ENCODE assay signal across 13 mouse cellular contexts in genomic region chr1:182500843-182501242, GRCm38 (mm10). TPM values are rescaled to one million over a fixed set of nuclear protein-coding genes. Genes with fewer than 3 reads are reported as not detected.
DNase-seq lines count a peak whose midpoint lies in the region; ATAC-seq lines count a peak whose summit lies in the region.
"Had no signal": no experiment of that assay in that cellular context is flagged by ENCODE, and none has a peak within 500 bp of the region (broad histone marks: within the 10 kb centered on the region; RNA-seq: fewer than 3 reads in every experiment).

No protein-coding gene starts in this region.

- no peaks in the 10 kb centered on the region for H3K9me3 ChIP-seq in heart, embryonic 14.5 days (ENCODE audit: control insufficient read depth, low read length)
- no peaks in the 10 kb centered on the region for H3K9me3 ChIP-seq in limb, embryonic 15.5 days
- H3K9me3 ChIP-seq in limb, embryonic 10.5 days (replicated peaks) = no peaks in the 10 kb centered on the region
- H3K9me3 ChIP-seq: embryonic facial prominence, embryonic 13.5 days had no signal

- H3K4me1 ChIP-seq in heart, embryonic 14.5 days (ENCODE audit: control insufficient read depth in 2 of 2, insufficient read depth in 2 of 2, low read length in 2 of 2) = peaks cover 61 to 86% of the 10 kb centered on the region in 2 experiments
- peaks cover 72% of the 10 kb centered on the region for H3K4me1 ChIP-seq in limb, embryonic 15.5 days
- peaks cover 31% of the 10 kb centered on the region for H3K4me1 ChIP-seq in limb, embryonic 10.5 days

- intact Hi-C loops in left cerebral cortex, postnatal 14 days (cut with DNase I) = no loop called here

- H3K36me3 ChIP-seq in heart, embryonic 14.5 days (ENCODE audit: control insufficient read depth, insufficient read depth, low read length) = peaks cover 14% of the 10 kb centered on the region; the same call in 1 of the 2 replicates
- H3K36me3 ChIP-seq in limb, embryonic 15.5 days = peaks cover 29% of the 10 kb centered on the region
- peaks cover 49% of the 10 kb centered on the region for H3K36me3 ChIP-seq in limb, embryonic 10.5 days

- H3K9ac ChIP-seq in heart, embryonic 14.5 days (ENCODE audit: low read length) = no peak overlapping the region
- H3K9ac ChIP-seq in limb, embryonic 15.5 days = no peak overlapping the region
- H3K9ac ChIP-seq: embryonic facial prominence, embryonic 13.5 days had no signal

- 79% methylated on average over 4 of the region's 4 CpGs for WGBS in heart, embryonic 14.5 days
- WGBS in limb, embryonic 15.5 days = 84% methylated on average over 4 of the region's 4 CpGs
- 82% methylated on average over 4 of the region's 4 CpGs for WGBS in limb, embryonic 10.5 days

- H3K27ac ChIP-seq in heart, embryonic 14.5 days (replicated peaks in 1 of 2; ENCODE audit: control insufficient read depth in 1 of 2, insufficient read depth in 1 of 2, low read depth in 2 of 2, low read length in 2 of 2) = peak overlapping the region; percentile 69 to 85; a peak in 3 of 4 replicates
- peak overlapping the region; percentile 66; the same call in 1 of the 2 replicates for H3K27ac ChIP-seq in limb, embryonic 15.5 days
- H3K27ac ChIP-seq in limb, embryonic 10.5 days = no peak overlapping the region
- H3K27ac ChIP-seq: embryonic facial prominence, embryonic 13.5 days; macrophage had no signal

- no peak for ATAC-seq in heart, embryonic 14.5 days (ENCODE audit: insufficient number of reproducible peaks, insufficient read depth, low FRiP score, low read depth)
- no peak for ATAC-seq in limb, embryonic 15.5 days (ENCODE audit: insufficient number of reproducible peaks, low FRiP score, low TSS enrichment, low read depth)
- ATAC-seq in CD4-positive, CD25-positive, alpha-beta regulatory T cell, adult 4 months = peak; percentile 27
- ATAC-seq: forebrain, embryonic 16.5 days had no signal

- DNase-seq in heart, adult 18-20 months = no peak
- DNase-seq in limb, embryonic 10.5 days (ENCODE audit: low spot score) = no peak
- DNase-seq in ZHBTc4 (ENCODE audit: low read depth, low spot score) = peak; percentile 57
- no peak for DNase-seq in left cerebral cortex, postnatal 14 days (ENCODE audit: low spot score in 2 of 2)
- no peak for DNase-seq in natural killer cell, adult 2 months (ENCODE audit: low spot score in 2 of 2)
- DNase-seq: cerebellum, postnatal 10 days; thymus, postnatal 36 days had no signal

- H3K4me2 ChIP-seq in heart, embryonic 14.5 days (ENCODE audit: low read length) = no peak overlapping the region
- H3K4me2 ChIP-seq in limb, embryonic 15.5 days = no peak overlapping the region
- H3K4me2 ChIP-seq: embryonic facial prominence, embryonic 13.5 days had no signal

- no peaks in the 10 kb centered on the region for H3K27me3 ChIP-seq in heart, embryonic 14.5 days (ENCODE audit: control insufficient read depth, insufficient read depth, low read length)
- H3K27me3 ChIP-seq in limb, embryonic 15.5 days = no peaks in the 10 kb centered on the region
- no peaks in the 10 kb centered on the region for H3K27me3 ChIP-seq in limb, embryonic 10.5 days (ENCODE audit: low read depth, poor library complexity, severe bottlenecking)
- H3K27me3 ChIP-seq: embryonic facial prominence, embryonic 13.5 days had no signal

- no peak overlapping the region for H3K4me3 ChIP-seq in heart, embryonic 14.5 days (ENCODE audit: control insufficient read depth in 1 of 2, insufficient read depth in 1 of 2, low read depth in 1 of 2, low read length in 2 of 2)
- no peak overlapping the region for H3K4me3 ChIP-seq in limb, embryonic 15.5 days
- H3K4me3 ChIP-seq in limb, embryonic 10.5 days = no peak overlapping the region
- H3K4me3 ChIP-seq: embryonic facial prominence, embryonic 13.5 days had no signal

RNA-seq across cellular contexts. Expression of gene Capn2, which starts 16.6 kb away (rescaled TPM):
- 71.2 and 76.6 TPM in 2 replicates for polyA plus RNA-seq in heart, embryonic 14.5 days (2014; fragmentation: Nextera tagmentation; extraction: Ambion mirVana)
- 10 to 100 TPM; 67.5 to 68.4 TPM for total RNA-seq in heart, adult 18-20 months (2021)
- polyA plus RNA-seq in limb, embryonic 15.5 days (2015; fragmentation: Nextera tagmentation; extraction: Ambion mirVana) = 150 and 151 TPM in 2 replicates
- polyA plus RNA-seq in limb, embryonic 10.5 days (2016; fragmentation: Nextera tagmentation; extraction: Ambion mirVana) = 65.2 and 86.5 TPM in 2 replicates
- polyA plus RNA-seq in CD4-positive, CD25-positive, alpha-beta regulatory T cell, adult 4 months (2017; shearing (Covaris generic)) = 10 to 100 TPM; 38.3 to 52.4 TPM
- total RNA-seq in left cerebral cortex, postnatal 14 days (2021) = 10 to 100 TPM; 55.6 to 59.4 TPM
